Mouse (Mus musculus) hindbrain, embryonic 16.5 days (tissue): Measurements from ENCODE around the gene Bud13. TPM values are rescaled to one million over a fixed set of nuclear protein-coding genes. Genes with fewer than 3 reads are reported as not detected.
"Not testable (repeated sequence)": the region's sequence is repeated elsewhere in the genome, so short reads cannot be mapped to it uniquely, and the experiment has no call there.

ENCODE experiments used
- ATAC-seq: fragments of 200-750 bp; cut with Nextera tagmentation; 2 replicates; pipeline ENCODE4 v1.8.0; 2017; ENCODE audit warnings: moderate TSS enrichment, moderate library complexity
- H3K27ac ChIP-seq: fragments of 300-500 bp; sonication (generic); 2 replicates; pipeline ENCODE4 v1.5.1; 2014; ENCODE audit warnings: low read depth, mild to moderate bottlenecking, control low read depth, low read length, moderate library complexity
- H3K27me3 ChIP-seq: fragments of 300-500 bp; sonication (generic); replicated peaks from 2 replicates; pipeline ENCODE4 v1.6.1; 2014; ENCODE audit warnings: low read length; ENCODE audit not compliant: control insufficient read depth, insufficient read depth
- H3K36me3 ChIP-seq: fragments of 300-500 bp; sonication (generic); 2 replicates; pipeline ENCODE4 v1.6.1; 2014; ENCODE audit warnings: mild to moderate bottlenecking, low read length, moderate library complexity, mixed read lengths; ENCODE audit not compliant: control insufficient read depth, insufficient read depth
- H3K4me1 ChIP-seq: fragments of 300-500 bp; sonication (generic); 2 replicates; pipeline ENCODE4 v1.6.1; 2014; ENCODE audit warnings: low read depth, low read length; ENCODE audit not compliant: control insufficient read depth, insufficient read depth
- H3K4me2 ChIP-seq: fragments of 300-500 bp; sonication (generic); 2 replicates; pipeline ENCODE4 v1.6.1; 2014; ENCODE audit warnings: mild to moderate bottlenecking, low read length, control low read depth, moderate library complexity
- H3K4me3 ChIP-seq: fragments of 300-500 bp; sonication (generic); 2 replicates; pipeline ENCODE4 v1.5.1; 2014; ENCODE audit warnings: mild to moderate bottlenecking, low read length, control low read depth, moderate library complexity
- H3K9ac ChIP-seq: fragments of 300-500 bp; sonication (generic); 2 replicates; pipeline ENCODE4 v1.6.1; 2014; ENCODE audit warnings: low read depth, mild to moderate bottlenecking, control low read depth, low read length, moderate library complexity
- H3K9me3 ChIP-seq: fragments of 300-500 bp; sonication (generic); 2 replicates; pipeline ENCODE4 v1.6.1; 2014; ENCODE audit warnings: mild to moderate bottlenecking, low read length, moderate library complexity; ENCODE audit not compliant: control insufficient read depth
- WGBS: fragments of 180-500 bp; shearing (Covaris S2); extraction: QIAGEN DNeasy Blood & Tissue Kit; methylation state at CpG from one replicate; pipeline ENCODE4 v1.1.7; 2014; 5-methylcytosine and 5-hydroxymethylcytosine counted together
- polyA plus RNA-seq: library from polyadenylated mRNA; unstranded; fragments of >200 nt; fragmentation: Nextera tagmentation; extraction: Ambion mirVana; gene quantifications from 2 replicates; pipeline ENCODE4 v1.2.1, GENCODE M21; 2015

Bud13 gene
- polyA plus RNA-seq, 1 experiment from 2014 or later, result 15.1 TPM

- Histone ChIP-seq H3K27ac (peak overlapping the region; percentile 79), H3K4me1 (peaks cover 15% of the 10 kb centered on the region), H3K27me3 (no peaks in the 10 kb centered on the region), H3K4me3 (peak overlapping the region; percentile 26), H3K4me2 (peak overlapping the region; percentile 54), H3K9ac (peak overlapping the region; percentile 62), H3K9me3 (no peaks in the 10 kb centered on the region), H3K36me3 (no peaks in the 10 kb centered on the region)
- ATAC-seq, result 0 out of 2 replicates have a peak, but pooled peaks have one; percentile 27
- 5% methylated on average over 19 of the region's 19 CpGs for WGBS
These were observed 46.4 kb downstream of the Bud13 start for GRCm38 (mm10) chr9:46329250-46329648.

DNA sequence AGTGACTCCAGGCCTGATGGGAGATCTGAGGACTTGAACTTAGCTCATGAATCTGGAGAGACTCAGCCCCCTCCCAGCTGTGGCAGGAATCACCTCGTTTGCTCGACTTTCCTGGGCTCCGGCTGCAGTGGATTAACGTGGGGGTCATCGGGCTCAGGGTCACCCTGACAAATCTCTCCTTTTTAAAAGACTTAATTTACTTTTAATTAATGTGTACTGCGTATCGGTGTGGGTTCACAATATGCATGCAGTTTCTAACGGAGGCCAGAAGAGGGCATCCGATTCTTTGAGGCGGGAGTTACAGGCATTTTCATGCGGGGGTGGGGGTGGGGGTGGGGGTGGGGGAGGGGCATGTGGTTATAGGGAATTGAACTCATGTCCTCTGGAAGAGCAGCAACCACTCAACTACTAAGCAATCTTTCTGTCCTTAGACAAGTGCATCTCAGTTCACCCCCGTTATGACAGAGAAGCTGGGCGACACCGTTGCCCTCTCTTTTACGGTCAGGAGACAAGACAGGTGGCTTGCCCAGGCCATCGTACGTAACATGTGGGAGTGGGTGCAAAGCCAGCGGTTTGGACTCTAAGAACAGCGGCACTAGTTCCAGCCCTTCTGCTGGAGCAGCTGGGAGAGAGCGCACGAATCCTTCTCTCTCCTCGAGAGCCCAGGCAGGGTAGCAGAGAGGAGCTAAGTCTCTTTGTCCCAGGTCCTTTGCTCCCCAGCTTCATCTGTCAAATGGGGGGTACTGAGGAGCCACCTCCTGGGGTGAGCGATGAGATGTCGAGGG is 47.2 kb downstream of the Bud13 start:
- H3K4me2 ChIP-seq, result no peak overlapping the region
- no peaks in the 10 kb centered on the region for H3K9me3 ChIP-seq
- H3K9ac ChIP-seq, result no peak overlapping the region
- no peak for ATAC-seq
- 17% methylated on average over 24 of the region's 24 CpGs for WGBS
- peaks cover 15% of the 10 kb centered on the region for H3K4me1 ChIP-seq
- no peak overlapping the region for H3K27ac ChIP-seq
- H3K4me3 ChIP-seq, result no peak overlapping the region
- no peaks in the 10 kb centered on the region for H3K36me3 ChIP-seq
- H3K27me3 ChIP-seq, result no peaks in the 10 kb centered on the region

GRCm38 (mm10) chr9:46330586-46330895 is 47.7 kb downstream of the Bud13 start:
- no peak for ATAC-seq
- H3K4me2 ChIP-seq, result no peak overlapping the region
- no peak overlapping the region for H3K9ac ChIP-seq
- 53% methylated on average over 6 of the region's 6 CpGs for WGBS
- H3K4me3 ChIP-seq, result no peak overlapping the region
- H3K9me3 ChIP-seq, result no peaks in the 10 kb centered on the region
- peaks cover 15% of the 10 kb centered on the region for H3K4me1 ChIP-seq
- H3K27ac ChIP-seq, result no peak overlapping the region
- no peaks in the 10 kb centered on the region for H3K36me3 ChIP-seq
- 0 out of 2 replicates have a peak, but pooled peaks cover under 1% of the 10 kb centered on the region for H3K27me3 ChIP-seq

DNA sequence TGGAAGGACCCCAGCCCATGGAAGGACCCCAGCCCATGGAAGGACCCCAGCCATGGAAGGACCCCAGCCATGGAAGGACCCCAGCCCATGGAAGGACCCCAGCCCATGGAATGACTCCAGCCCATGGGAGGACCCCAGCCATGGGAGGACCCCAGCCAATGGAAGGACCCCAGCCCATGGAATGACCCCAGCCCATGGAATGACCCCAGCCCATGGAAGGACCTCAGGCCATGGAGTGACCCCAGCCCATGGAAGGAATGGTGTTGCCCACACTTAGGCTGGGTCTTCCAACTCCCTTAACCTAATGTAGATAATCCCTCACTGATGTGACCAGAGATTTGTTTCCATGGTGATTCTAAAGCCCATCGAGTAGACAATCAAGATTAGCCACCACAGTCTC is 48.5 kb downstream of the Bud13 start:
- H3K4me3 ChIP-seq, result no peak overlapping the region
- 0 out of 2 replicates have a peak, but pooled peaks cover 2% of the 10 kb centered on the region for H3K27me3 ChIP-seq
- no peak for ATAC-seq
- peaks cover 15% of the 10 kb centered on the region for H3K4me1 ChIP-seq
- no peak overlapping the region for H3K4me2 ChIP-seq
- WGBS, result 65% methylated on average over 1 of the region's 1 CpGs
- H3K9me3 ChIP-seq, result no peaks in the 10 kb centered on the region
- no peak overlapping the region for H3K27ac ChIP-seq
- H3K9ac ChIP-seq, result no peak overlapping the region
- H3K36me3 ChIP-seq, result no peaks in the 10 kb centered on the region

DNA sequence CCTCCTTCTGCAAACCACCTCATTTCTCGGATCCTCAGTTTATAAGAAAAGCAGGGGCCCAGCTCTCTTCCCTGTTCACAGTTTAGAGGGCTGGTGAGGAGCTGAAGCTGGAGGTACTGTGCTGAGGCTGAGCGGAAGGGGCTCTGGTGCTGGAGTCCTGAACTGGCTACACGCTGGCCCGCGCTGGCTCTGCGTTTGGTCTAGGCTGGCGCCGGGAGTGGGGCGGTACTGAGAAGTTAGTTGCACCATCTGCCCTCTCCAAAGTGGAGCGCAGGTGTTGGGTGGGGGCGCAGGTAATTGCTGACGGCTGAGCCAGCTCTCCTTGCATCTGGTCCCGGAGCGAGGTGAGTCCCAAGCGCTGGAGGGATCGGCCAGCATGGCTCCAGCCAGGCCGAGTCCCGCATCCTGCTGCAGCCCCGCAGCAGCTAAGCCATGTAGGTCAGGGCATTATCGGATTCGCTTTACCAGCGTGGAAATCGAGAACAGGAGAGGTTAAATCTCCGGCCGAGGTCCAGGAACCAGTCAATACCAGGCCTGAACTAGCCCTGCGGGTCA is 51.7 kb downstream of the Bud13 start:
- H3K4me1 ChIP-seq, result peaks cover 15% of the 10 kb centered on the region
- no peak overlapping the region for H3K4me2 ChIP-seq
- H3K4me3 ChIP-seq, result no peak overlapping the region
- no peak overlapping the region for H3K27ac ChIP-seq
- H3K9ac ChIP-seq, result no peak overlapping the region
- no peaks in the 10 kb centered on the region for H3K36me3 ChIP-seq
- 46% methylated on average over 25 of the region's 26 CpGs for WGBS
- H3K9me3 ChIP-seq, result no peaks in the 10 kb centered on the region
- ATAC-seq, result no peak
- 0 out of 2 replicates have a peak, but pooled peaks cover 2% of the 10 kb centered on the region for H3K27me3 ChIP-seq

DNA sequence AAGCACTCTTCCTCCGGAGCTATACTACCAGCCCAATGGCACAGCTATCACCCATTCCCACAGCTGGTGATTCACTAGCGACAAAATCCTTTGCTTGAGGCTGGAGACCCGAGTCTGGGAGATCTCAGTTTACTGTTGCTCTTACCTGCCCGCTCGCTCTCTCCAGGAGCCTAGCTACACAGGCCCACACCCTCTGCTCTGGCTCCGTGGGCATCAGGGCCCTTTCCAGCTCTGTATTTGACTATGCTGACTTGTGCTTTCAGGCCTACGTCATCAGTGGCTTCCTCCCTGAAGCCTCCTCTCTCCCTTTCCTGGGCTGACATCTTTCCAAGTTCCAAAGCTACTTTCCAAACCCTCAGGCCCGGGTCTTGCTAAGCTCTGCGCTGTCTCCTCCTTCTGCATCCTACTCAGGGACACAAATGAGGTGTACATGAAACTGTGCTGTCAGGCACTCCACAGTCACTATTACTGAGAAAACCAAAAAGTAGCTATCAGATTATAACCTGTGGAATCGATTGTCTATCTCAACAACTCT is 52.7 kb downstream of the Bud13 start:
- no peak for ATAC-seq
- no peak overlapping the region for H3K27ac ChIP-seq
- WGBS, result 78% methylated on average over 10 of the region's 10 CpGs

GRCm38 (mm10) chr9:46336294-46336693 is 53.5 kb downstream of the Bud13 start:
- peaks cover 15% of the 10 kb centered on the region for H3K4me1 ChIP-seq
- H3K27me3 ChIP-seq, ATAC-seq, H3K36me3 ChIP-seq, H3K9me3 ChIP-seq, H3K4me3 ChIP-seq, H3K9ac ChIP-seq, H3K4me2 ChIP-seq, H3K27ac ChIP-seq: not testable (repeated sequence)
- WGBS, result 65% methylated on average over 13 of the region's 14 CpGs

More for the DNA sequence above, 52.7 kb downstream of the Bud13 start:
- Histone ChIP-seq H3K4me2 (no peak overlapping the region), H3K27me3 (0 out of 2 replicates have a peak, but pooled peaks cover 2% of the 10 kb centered on the region), H3K36me3 (no peaks in the 10 kb centered on the region), H3K9ac (no peak overlapping the region), H3K9me3 (no peaks in the 10 kb centered on the region), H3K4me3 (no peak overlapping the region), H3K4me1 (peaks cover 15% of the 10 kb centered on the region)

DNA sequence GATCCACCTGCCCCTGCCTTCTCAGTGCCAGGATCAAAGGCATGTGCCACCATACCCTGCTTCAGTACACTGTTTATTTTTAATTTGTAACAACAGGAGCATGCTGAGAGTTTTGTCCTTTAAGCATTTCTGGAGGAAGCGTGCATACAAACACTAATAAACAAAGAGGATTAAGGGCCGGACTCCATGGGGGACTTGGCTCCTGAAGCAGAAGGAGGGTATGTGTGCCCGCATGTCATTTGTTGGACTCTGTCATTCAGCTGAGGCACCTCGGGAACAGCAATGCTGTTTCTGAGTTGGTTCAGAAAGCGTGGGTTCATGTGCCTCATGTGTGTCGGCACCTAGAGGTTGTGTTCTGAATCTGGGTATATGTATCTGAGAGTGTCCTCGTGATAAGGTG is 54.5 kb downstream of the Bud13 start:
- Histone ChIP-seq H3K9me3 (no peaks in the 10 kb centered on the region), H3K4me1 (peaks cover 15% of the 10 kb centered on the region), H3K4me2 (no peak overlapping the region), H3K9ac (no peak overlapping the region), H3K4me3 (no peak overlapping the region), H3K36me3 (no peaks in the 10 kb centered on the region), H3K27me3 (0 out of 2 replicates have a peak, but pooled peaks cover 2% of the 10 kb centered on the region), H3K27ac (peak overlapping the region; percentile 41; the same call in 1 of the 2 replicates)
- peak; percentile 43 for ATAC-seq
- 41% methylated on average over 7 of the region's 7 CpGs for WGBS

DNA sequence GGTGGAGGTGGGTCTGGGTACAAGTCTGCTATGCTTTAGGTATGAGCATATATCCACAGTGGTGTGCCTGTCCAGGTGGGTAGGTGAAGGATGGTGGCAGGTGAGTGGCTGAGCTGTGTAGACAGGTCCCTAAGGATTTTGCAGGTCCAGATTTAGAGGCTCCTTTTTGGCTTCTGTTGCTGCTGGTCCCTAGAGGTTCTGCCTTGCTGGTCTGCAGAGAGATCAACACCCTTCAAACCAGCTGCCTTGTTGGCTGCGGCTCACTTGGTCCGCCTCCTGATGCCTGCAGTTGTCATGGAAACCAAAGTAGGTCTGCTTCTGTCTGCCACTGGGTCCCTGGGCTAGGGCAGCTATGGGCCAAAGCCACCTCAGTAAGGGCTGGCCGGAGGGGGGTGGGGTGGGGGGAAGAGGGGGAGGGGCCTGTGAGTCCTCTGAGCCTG is 55.1 kb downstream of the Bud13 start:
- H3K9ac ChIP-seq, result no peak overlapping the region
- no peaks in the 10 kb centered on the region for H3K9me3 ChIP-seq
- 0 out of 2 replicates have a peak, but pooled peaks cover 2% of the 10 kb centered on the region for H3K27me3 ChIP-seq
- H3K4me2 ChIP-seq, result no peak overlapping the region
- no peaks in the 10 kb centered on the region for H3K36me3 ChIP-seq
- 0% methylated on average over 3 of the region's 3 CpGs for WGBS
- peaks cover 15% of the 10 kb centered on the region for H3K4me1 ChIP-seq
- H3K27ac ChIP-seq, result peak overlapping the region; percentile 41; the same call in 1 of the 2 replicates
- peak; percentile 91 for ATAC-seq
- no peak overlapping the region for H3K4me3 ChIP-seq
